Mouse (Mus musculus): ENCODE measurements around the gene Kmt2a. TPM values are rescaled to one million over a fixed set of nuclear protein-coding genes. Genes with fewer than 3 reads are reported as not detected.

Gene Kmt2a
- polyA plus RNA-seq, 1 experiment from 2014 or later = 11.7 TPM

- ATAC-seq (ENCODE audit: low read depth) = no peak
- 80% methylated on average over 13 of the region's 13 CpGs for WGBS
Measured at GRCm38 (mm10) chr9:44868336-44869094, 12.6 kb downstream of the Kmt2a start.

DNA sequence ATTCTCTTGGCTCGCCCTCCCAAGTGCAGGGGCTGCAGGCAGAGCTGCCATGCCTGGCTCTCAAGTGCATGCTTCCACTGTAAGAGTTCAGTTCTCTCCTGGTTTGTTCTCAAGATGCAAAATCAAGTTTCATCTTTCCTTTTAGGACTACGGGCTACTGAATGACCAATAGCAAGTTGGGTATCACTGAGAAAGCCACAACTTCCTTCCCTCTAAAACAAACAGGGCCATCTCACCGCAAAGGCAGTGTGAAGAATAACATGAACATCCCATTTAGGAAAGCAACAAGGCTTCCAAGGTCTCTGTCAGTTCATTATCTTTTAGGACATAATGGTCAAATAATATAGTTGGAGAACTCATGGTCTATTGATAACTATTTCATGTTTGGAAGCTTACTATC, 13.4 kb downstream of the Kmt2a start:
- peaks cover 4% of the 10 kb centered on the region for H3K4me1 ChIP-seq (replicated peaks; ENCODE audit: control insufficient read depth, insufficient read depth, low read length)
- H3K9ac ChIP-seq (ENCODE audit: low read length) = no peak overlapping the region
- H3K4me2 ChIP-seq (ENCODE audit: low read depth, low read length) = no peak overlapping the region
- H3K9me3 ChIP-seq (ENCODE audit: control insufficient read depth, low read length) = no peaks in the 10 kb centered on the region
- H3K27me3 ChIP-seq (ENCODE audit: control insufficient read depth, insufficient read depth, low read depth, low read length) = no peaks in the 10 kb centered on the region
- no peak overlapping the region for H3K27ac ChIP-seq (ENCODE audit: low read length)
- H3K36me3 ChIP-seq (ENCODE audit: control insufficient read depth, insufficient read depth, low read length) = peaks cover 11% of the 10 kb centered on the region; the same call in 1 of the 2 replicates
- no peak overlapping the region for H3K4me3 ChIP-seq (ENCODE audit: low read length)
- no peak for ATAC-seq (ENCODE audit: low read depth)
- WGBS = 66% methylated on average over 3 of the region's 3 CpGs

More at GRCm38 (mm10) chr9:44868336-44869094, 12.6 kb downstream of the Kmt2a start:
- Histone ChIP-seq H3K27me3 (ENCODE audit: control insufficient read depth, insufficient read depth, low read depth, low read length) (no peaks in the 10 kb centered on the region), H3K9ac (ENCODE audit: low read length) (no peak overlapping the region), H3K36me3 (ENCODE audit: control insufficient read depth, insufficient read depth, low read length) (peaks cover 11% of the 10 kb centered on the region; the same call in 1 of the 2 replicates), H3K4me1 (replicated peaks; ENCODE audit: control insufficient read depth, insufficient read depth, low read length) (peaks cover 4% of the 10 kb centered on the region), H3K4me3 (ENCODE audit: low read length) (no peak overlapping the region), H3K4me2 (ENCODE audit: low read depth, low read length) (no peak overlapping the region), H3K27ac (ENCODE audit: low read length) (no peak overlapping the region), H3K9me3 (ENCODE audit: control insufficient read depth, low read length) (no peaks in the 10 kb centered on the region)

GRCm38 (mm10) chr9:44866501-44867240, 14.4 kb downstream of the Kmt2a start:
- H3K4me2 ChIP-seq (ENCODE audit: low read depth, low read length) = no peak overlapping the region
- H3K27me3 ChIP-seq (ENCODE audit: control insufficient read depth, insufficient read depth, low read depth, low read length) = no peaks in the 10 kb centered on the region
- H3K4me3 ChIP-seq (ENCODE audit: low read length) = no peak overlapping the region
- WGBS = 59% methylated on average over 9 of the region's 9 CpGs
- ATAC-seq (ENCODE audit: low read depth) = no peak
- no peak overlapping the region for H3K27ac ChIP-seq (ENCODE audit: low read length)
- H3K9ac ChIP-seq (ENCODE audit: low read length) = no peak overlapping the region
- H3K4me1 ChIP-seq (replicated peaks; ENCODE audit: control insufficient read depth, insufficient read depth, low read length) = peaks cover 4% of the 10 kb centered on the region
- no peaks in the 10 kb centered on the region for H3K9me3 ChIP-seq (ENCODE audit: control insufficient read depth, low read length)
- peaks cover 11% of the 10 kb centered on the region; the same call in 1 of the 2 replicates for H3K36me3 ChIP-seq (ENCODE audit: control insufficient read depth, insufficient read depth, low read length)

- Histone ChIP-seq H3K9me3 (ENCODE audit: control insufficient read depth, low read length) (no peaks in the 10 kb centered on the region), H3K27ac (ENCODE audit: low read length) (no peak overlapping the region), H3K4me1 (replicated peaks; ENCODE audit: control insufficient read depth, insufficient read depth, low read length) (no peaks in the 10 kb centered on the region), H3K27me3 (ENCODE audit: control insufficient read depth, insufficient read depth, low read depth, low read length) (no peaks in the 10 kb centered on the region), H3K4me3 (ENCODE audit: low read length) (no peak overlapping the region), H3K4me2 (ENCODE audit: low read depth, low read length) (no peak overlapping the region), H3K9ac (ENCODE audit: low read length) (no peak overlapping the region), H3K36me3 (ENCODE audit: control insufficient read depth, insufficient read depth, low read length) (peaks cover 14% of the 10 kb centered on the region; the same call in 1 of the 2 replicates)
- no peak for ATAC-seq (ENCODE audit: low read depth)
Measured at GRCm38 (mm10) chr9:44861121-44861520, 20.0 kb downstream of the Kmt2a start.

GRCm38 (mm10) chr9:44858657-44859056, 22.4 kb downstream of the Kmt2a start:
- 87% methylated on average over 3 of the region's 3 CpGs for WGBS
- H3K4me1 ChIP-seq (replicated peaks; ENCODE audit: control insufficient read depth, insufficient read depth, low read length) = no peaks in the 10 kb centered on the region
- H3K9me3 ChIP-seq (ENCODE audit: control insufficient read depth, low read length) = no peaks in the 10 kb centered on the region
- no peaks in the 10 kb centered on the region for H3K27me3 ChIP-seq (ENCODE audit: control insufficient read depth, insufficient read depth, low read depth, low read length)
- H3K36me3 ChIP-seq (ENCODE audit: control insufficient read depth, insufficient read depth, low read length) = peaks cover 5% of the 10 kb centered on the region; the same call in 1 of the 2 replicates
- no peak overlapping the region for H3K27ac ChIP-seq (ENCODE audit: low read length)
- no peak overlapping the region for H3K4me2 ChIP-seq (ENCODE audit: low read depth, low read length)
- H3K9ac ChIP-seq (ENCODE audit: low read length) = no peak overlapping the region
- ATAC-seq (ENCODE audit: low read depth) = no peak
- no peak overlapping the region for H3K4me3 ChIP-seq (ENCODE audit: low read length)

DNA sequence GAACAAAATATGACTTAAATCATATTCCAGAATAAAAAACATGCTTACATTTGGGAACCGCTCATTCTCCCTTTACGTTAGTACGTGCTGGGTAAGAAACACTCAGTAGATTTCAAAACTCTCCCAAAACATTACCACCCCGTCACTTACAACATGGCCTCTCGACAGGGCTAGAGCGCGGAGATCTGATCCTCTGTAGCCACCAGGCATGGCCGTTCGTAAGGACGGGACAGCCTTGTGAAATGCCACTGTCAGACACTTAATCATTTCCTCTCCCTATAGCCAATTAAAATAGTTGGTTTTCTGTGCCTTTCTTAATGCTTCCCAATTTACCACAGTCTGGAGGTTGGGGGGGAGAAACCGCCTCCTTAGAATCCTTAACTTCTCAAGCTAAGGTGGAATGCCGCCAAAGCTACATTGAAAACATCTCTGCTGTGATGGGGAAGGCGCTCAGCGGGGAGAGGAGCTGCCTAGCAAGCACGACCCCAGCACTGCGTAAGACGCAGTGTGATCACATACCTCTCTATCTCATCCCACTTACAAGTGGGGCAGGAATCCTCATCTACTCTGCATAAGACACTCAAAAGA, 23.6 kb downstream of the Kmt2a start:
- Histone ChIP-seq H3K36me3 (ENCODE audit: control insufficient read depth, insufficient read depth, low read length) (peaks cover 5% of the 10 kb centered on the region; the same call in 1 of the 2 replicates), H3K27me3 (ENCODE audit: control insufficient read depth, insufficient read depth, low read depth, low read length) (no peaks in the 10 kb centered on the region), H3K27ac (ENCODE audit: low read length) (no peak overlapping the region), H3K9me3 (ENCODE audit: control insufficient read depth, low read length) (no peaks in the 10 kb centered on the region), H3K4me3 (ENCODE audit: low read length) (no peak overlapping the region), H3K4me2 (ENCODE audit: low read depth, low read length) (no peak overlapping the region), H3K4me1 (replicated peaks; ENCODE audit: control insufficient read depth, insufficient read depth, low read length) (no peaks in the 10 kb centered on the region), H3K9ac (ENCODE audit: low read length) (no peak overlapping the region)
- no peak for ATAC-seq (ENCODE audit: low read depth)
- 84% methylated on average over 17 of the region's 17 CpGs for WGBS

DNA sequence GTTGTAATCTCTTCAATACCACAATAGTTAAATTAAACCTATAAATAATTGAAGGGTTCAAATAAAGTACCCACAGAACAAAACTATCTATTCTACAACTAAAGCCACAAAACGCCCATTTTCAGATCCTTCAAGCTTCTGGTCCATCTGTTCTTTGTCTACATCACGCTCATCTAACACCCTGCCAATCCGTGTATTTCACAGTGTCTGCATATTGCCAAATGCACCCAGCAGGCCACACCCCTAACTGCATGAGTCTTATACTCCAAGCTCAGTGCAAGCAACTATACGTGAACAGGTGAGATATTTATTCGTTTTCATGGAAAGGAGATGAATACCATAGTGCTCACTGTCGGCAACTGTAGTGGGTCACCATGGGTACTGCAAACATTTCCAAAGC, 25.9 kb downstream of the Kmt2a start:
- Histone ChIP-seq H3K4me1 (replicated peaks; ENCODE audit: control insufficient read depth, insufficient read depth, low read length) (no peaks in the 10 kb centered on the region), H3K27ac (ENCODE audit: low read length) (no peak overlapping the region), H3K27me3 (ENCODE audit: control insufficient read depth, insufficient read depth, low read depth, low read length) (no peaks in the 10 kb centered on the region), H3K4me3 (ENCODE audit: low read length) (no peak overlapping the region), H3K36me3 (ENCODE audit: control insufficient read depth, insufficient read depth, low read length) (no peaks in the 10 kb centered on the region), H3K9me3 (ENCODE audit: control insufficient read depth, low read length) (no peaks in the 10 kb centered on the region), H3K4me2 (ENCODE audit: low read depth, low read length) (no peak overlapping the region), H3K9ac (ENCODE audit: low read length) (no peak overlapping the region)
- ATAC-seq (ENCODE audit: low read depth) = no peak
- 72% methylated on average over 6 of the region's 6 CpGs for WGBS

DNA sequence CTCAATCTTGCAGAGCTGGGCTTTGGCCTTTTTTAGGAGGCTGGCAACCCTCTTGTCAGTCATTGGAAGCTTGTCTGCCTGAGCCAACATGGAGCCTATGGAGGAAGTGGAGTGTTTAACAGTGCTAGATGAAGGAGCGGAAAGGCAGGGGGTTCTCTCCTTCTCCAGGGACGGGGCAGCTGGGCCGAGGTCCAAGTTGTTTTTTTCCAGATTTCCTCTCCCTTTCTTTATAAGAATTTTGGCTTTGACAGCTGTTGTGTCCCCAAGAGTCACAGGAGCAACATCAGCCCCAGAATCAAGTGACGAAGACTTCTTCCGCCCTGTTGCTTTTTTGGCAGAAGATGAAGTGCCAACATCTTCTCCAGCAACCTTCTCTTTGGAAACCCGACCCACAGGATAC, 33.6 kb downstream of the Kmt2a start:
- no peak; the same call in 1 of the 2 replicates for ATAC-seq (ENCODE audit: low read depth)
- no peaks in the 10 kb centered on the region for H3K27me3 ChIP-seq (ENCODE audit: control insufficient read depth, insufficient read depth, low read depth, low read length)
- no peaks in the 10 kb centered on the region for H3K9me3 ChIP-seq (ENCODE audit: control insufficient read depth, low read length)
- H3K27ac ChIP-seq (ENCODE audit: low read length) = no peak overlapping the region
- H3K36me3 ChIP-seq (ENCODE audit: control insufficient read depth, insufficient read depth, low read length) = peaks cover 55% of the 10 kb centered on the region
- no peak overlapping the region for H3K4me3 ChIP-seq (ENCODE audit: low read length)
- no peaks in the 10 kb centered on the region for H3K4me1 ChIP-seq (replicated peaks; ENCODE audit: control insufficient read depth, insufficient read depth, low read length)
- no peak overlapping the region for H3K4me2 ChIP-seq (ENCODE audit: low read depth, low read length)
- WGBS = 67% methylated on average over 6 of the region's 6 CpGs
- no peak overlapping the region for H3K9ac ChIP-seq (ENCODE audit: low read length)

DNA sequence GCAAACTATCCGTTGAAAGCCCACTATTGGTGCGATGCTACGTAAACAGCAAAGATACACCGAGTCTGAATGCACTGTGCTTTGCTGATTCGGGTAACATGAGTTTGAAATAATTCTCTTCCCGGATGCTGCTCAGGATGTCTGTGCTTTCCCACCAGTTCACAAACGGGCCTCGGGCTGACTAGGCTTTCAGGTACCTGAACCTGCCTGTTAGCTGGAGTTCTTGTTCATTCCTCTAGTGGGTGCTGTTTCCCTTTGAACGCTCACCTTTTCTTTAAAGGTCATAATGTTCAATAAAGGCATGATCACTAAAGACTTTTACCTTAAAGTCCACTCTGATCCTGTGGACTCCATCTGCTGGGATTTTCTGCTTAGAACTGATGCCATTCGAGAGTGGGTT, 39.9 kb downstream of the Kmt2a start:
- Histone ChIP-seq H3K27me3 (ENCODE audit: control insufficient read depth, insufficient read depth, low read depth, low read length) (no peaks in the 10 kb centered on the region), H3K9me3 (ENCODE audit: control insufficient read depth, low read length) (no peaks in the 10 kb centered on the region), H3K4me3 (ENCODE audit: low read length) (no peak overlapping the region), H3K4me2 (ENCODE audit: low read depth, low read length) (no peak overlapping the region), H3K9ac (ENCODE audit: low read length) (no peak overlapping the region), H3K27ac (ENCODE audit: low read length) (no peak overlapping the region), H3K4me1 (replicated peaks; ENCODE audit: control insufficient read depth, insufficient read depth, low read length) (no peaks in the 10 kb centered on the region), H3K36me3 (ENCODE audit: control insufficient read depth, insufficient read depth, low read length) (peaks cover 58% of the 10 kb centered on the region)
- ATAC-seq (ENCODE audit: low read depth) = no peak
- 83% methylated on average over 10 of the region's 10 CpGs for whole genome bisulfite sequencing

Data from lung, embryonic 16.5 days (tissue).